Mouse (Mus musculus) CH12.LX (cell line): ENCODE results near the gene Gm4307.
"Not testable (repeated sequence)": the region's sequence is repeated elsewhere in the genome, so short reads cannot be mapped to it uniquely, and the experiment has no call there.

Experiments used
- CTCF ChIP-seq, 2 experiments: IDR thresholded peaks in 1 of 2; conservative IDR thresholded peaks in 1 of 2; 2 replicates each; pipeline ENCODE4 v1.5.1; 2011 to 2012; ENCODE audit warnings: low read depth in 2 of 2, low read length in 2 of 2, improper control_type of control experiment in 1 of 2, inconsistent platforms in 1 of 2, mild to moderate bottlenecking in 1 of 2, moderate library complexity in 1 of 2
- MAX ChIP-seq: IDR thresholded peaks from 2 replicates; pipeline ENCODE4 v1.6.1; 2011; ENCODE audit warnings: low read length, improper control_type of control experiment
- MXI1 ChIP-seq: IDR thresholded peaks from 2 replicates; pipeline ENCODE4 v1.6.1; 2011; ENCODE audit warnings: mild to moderate bottlenecking, low read depth, low read length, improper control_type of control experiment
- PAX5 ChIP-seq: IDR thresholded peaks from 2 replicates; pipeline ENCODE4 v1.6.1; 2012; ENCODE audit warnings: low read length, inconsistent platforms, mixed read lengths
- POLR2A ChIP-seq: IDR thresholded peaks from 2 replicates; pipeline ENCODE4 v1.6.1; 2011; ENCODE audit warnings: low read depth, mild to moderate bottlenecking, improper control_type of control experiment, low read length
- TCF12 ChIP-seq: IDR thresholded peaks from 2 replicates; pipeline ENCODE4 v1.6.1; 2014; ENCODE audit warnings: low read depth, mild to moderate bottlenecking, inconsistent platforms, low read length, improper control_type of control experiment

- TF ChIP-seq CTCF (conservative IDR thresholded peaks at IDR 0.05 in 1 of 2, IDR thresholded peaks at IDR 0.05 in 1 of 2; ENCODE audit: low read depth in 2 of 2, low read length in 2 of 2); TCF12; POLR2A; PAX5; MAX; MXI1: not testable (repeated sequence)
Measured at GRCm38 (mm10) chr10:100402301-100402700, 41.2 kb downstream of the Gm4307 start.
